8 mouse cellular contexts compared by ENCODE assay signal in genomic region chr13:100650550-100651438, GRCm38 (mm10). TPM values are rescaled to one million over a fixed set of nuclear protein-coding genes. Genes with fewer than 3 reads are reported as not detected.
DNase-seq lines count a peak whose midpoint lies in the region; ATAC-seq lines count a peak whose summit lies in the region.

Gene Ak6 (plus strand): TSS chr13:100650979.
Gene Rad17 (minus strand): TSS chr13:100651051.

- peaks cover 10% of the 10 kb centered on the region for H3K4me1 ChIP-seq in hindbrain, embryonic 14.5 days (replicated peaks; ENCODE audit: control insufficient read depth, insufficient read depth, low read length)

- WGBS in hindbrain, embryonic 14.5 days, result under 1% methylated on average over 72 of the region's 73 CpGs

- no peaks in the 10 kb centered on the region for H3K9me3 ChIP-seq in hindbrain, embryonic 14.5 days (ENCODE audit: control insufficient read depth, low read length)

- peak; percentile 93 for DNase-seq in R1 (ENCODE audit: low read depth, low spot score)
- peak; percentile 99 for DNase-seq in cerebellum, postnatal 25 days
- DNase-seq in frontal cortex, postnatal 25 days (ENCODE audit: low spot score in 2 of 2), result peak; percentile 93 to 95
- peak; percentile 95 for DNase-seq in hindbrain, embryonic 14.5 days (ENCODE audit: low spot score)
- peak; percentile 88 for DNase-seq in left cerebral cortex, adult 11 months (ENCODE audit: low spot score)
- peak; percentile 95 to 96 for DNase-seq in lung, postnatal 4 days
- peak; percentile 91 for DNase-seq in retina, postnatal 7 days (ENCODE audit: low read depth, low spot score)
- DNase-seq in urinary bladder, adult 2 months (ENCODE audit: low spot score), result peak; percentile 98

- H3K27ac ChIP-seq in hindbrain, embryonic 14.5 days, result peak within 1 kb of the TSS; percentile 97

- no peaks in the 10 kb centered on the region for H3K27me3 ChIP-seq in hindbrain, embryonic 14.5 days (ENCODE audit: control insufficient read depth, insufficient read depth, low read length)

- H3K4me3 ChIP-seq in hindbrain, embryonic 14.5 days (replicated peaks; ENCODE audit: low read length), result peak within 1 kb of the TSS; percentile 96

- peaks cover 32% of the 10 kb centered on the region for H3K36me3 ChIP-seq in hindbrain, embryonic 14.5 days (replicated peaks; ENCODE audit: control insufficient read depth, insufficient read depth)

- H3K4me2 ChIP-seq in hindbrain, embryonic 14.5 days (replicated peaks), result peak within 1 kb of the TSS; percentile 95

- peak; percentile 99 for ATAC-seq in hindbrain, embryonic 14.5 days (ENCODE audit: low FRiP score)

- H3K9ac ChIP-seq in hindbrain, embryonic 14.5 days, result peak within 1 kb of the TSS; percentile 78

RNA-seq across cellular contexts. Expression of gene Ak6, which starts in this region (rescaled TPM):
- 314 and 328 TPM in 2 replicates for polyA plus RNA-seq in hindbrain, embryonic 14.5 days (2014; fragmentation: Nextera tagmentation; extraction: Ambion mirVana)
- polyA plus RNA-seq in urinary bladder, adult 2 months (2012; rRNA removed), result 122 and 135 TPM in 2 replicates

RNA-seq across cellular contexts. Expression of gene Rad17, which starts in this region (rescaled TPM):
- polyA plus RNA-seq in hindbrain, embryonic 14.5 days (2014; fragmentation: Nextera tagmentation; extraction: Ambion mirVana), result 16.0 and 19.4 TPM in 2 replicates
- 13.9 and 14.5 TPM in 2 replicates for polyA plus RNA-seq in urinary bladder, adult 2 months (2012; rRNA removed)

Comparison
In these comparisons a context has a peak if more than half of its experiments do, and no peak if none do; other contexts are left out.
1. Peak in every context shown above with its lines: DNase-seq, ATAC-seq, H3K4me3 ChIP-seq and H3K27ac ChIP-seq.